Mouse (Mus musculus): ENCODE measurements at regions not wholly inside any gene's neighbourhood (a gene's known extent, or its start where the extent isn't known, plus 50 kb on each side); places are given as distances from the start of the nearest gene placed in this dataset.

DNA sequence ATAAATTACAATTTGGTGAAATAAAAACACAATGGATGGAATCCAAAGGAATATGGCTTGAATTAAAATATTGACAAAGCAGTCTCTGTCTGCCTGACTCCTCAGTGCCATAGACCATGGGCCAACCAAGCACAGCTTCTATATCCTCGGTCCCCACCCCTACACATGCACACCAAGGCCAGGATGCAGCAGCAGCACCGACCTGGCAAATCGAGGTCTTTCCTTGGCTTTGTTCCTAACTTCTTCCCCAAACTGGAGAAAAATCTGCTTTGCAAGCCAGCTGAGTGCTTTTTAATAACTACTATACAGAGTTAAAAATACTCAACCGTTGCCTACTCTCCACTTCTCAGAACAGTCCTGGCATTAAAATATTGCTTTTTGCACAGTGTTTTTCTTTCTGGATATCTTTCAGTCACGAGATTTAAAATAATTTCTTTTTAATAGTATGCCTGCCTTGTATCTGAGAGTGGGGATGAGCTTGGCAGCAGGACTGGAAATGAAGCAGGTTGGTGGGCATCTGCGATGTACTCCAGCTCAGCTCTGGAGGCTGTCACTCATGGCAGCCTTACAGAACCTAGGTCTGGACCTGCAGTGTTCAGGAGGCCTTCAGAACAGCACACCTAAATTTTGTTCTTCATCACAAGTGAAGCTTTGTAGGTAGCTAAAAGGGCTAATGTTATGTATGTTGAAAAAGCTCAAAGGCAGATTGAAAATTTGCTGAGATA, 423.1 kb downstream of the Rnf144a start:
- TF ChIP-seq CTCF (IDR thresholded peaks at IDR 0.05; ENCODE audit: borderline replicate concordance, insufficient read depth, low read depth, low read length) (no peak), POLR2A (IDR thresholded peaks at IDR 0.05; ENCODE audit: borderline replicate concordance, insufficient read depth, low read length) (no peak)
